Mouse (Mus musculus): ENCODE measurements around the gene Atp1b1.

GRCm38 (mm10) chr1:164480755-164481644 lies 22.8 kb upstream of the Atp1b1 start:
- TF ChIP-seq CTCF (IDR thresholded peaks at IDR 0.05; ENCODE audit: low read depth) (no peak), EP300 (IDR thresholded peaks at IDR 0.05; ENCODE audit: low read depth) (no peak)
